Mouse (Mus musculus): ENCODE results near the gene Vav2. TPM values are rescaled to one million over a fixed set of nuclear protein-coding genes. Genes with fewer than 3 reads are reported as not detected.

The Vav2 gene
- polyA plus RNA-seq, 1 experiment from 2014 or later: 9.7 TPM

DNA sequence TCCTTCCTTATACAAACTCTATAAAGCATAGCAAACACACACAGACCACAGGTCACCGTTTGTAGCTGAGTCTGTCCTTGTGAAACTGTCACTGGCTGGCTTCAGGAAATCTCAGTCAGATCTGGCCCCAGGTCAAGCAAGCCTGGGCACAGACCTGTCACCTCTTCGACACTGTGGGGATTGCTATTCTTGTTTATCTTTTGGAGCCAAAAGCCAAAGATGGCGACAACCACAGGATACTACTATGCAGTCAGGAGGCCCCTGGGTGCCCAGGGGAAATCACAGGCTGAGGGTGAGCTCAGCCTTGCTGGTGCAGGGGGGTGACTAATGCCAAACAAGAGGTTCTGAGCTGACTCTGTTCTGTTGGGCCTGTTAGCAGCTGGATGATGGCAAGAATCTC lies 10.4 kb downstream of the Vav2 start:
- H3K4me2 ChIP-seq: no peak overlapping the region
- H3K9me3 ChIP-seq: no peaks in the 10 kb centered on the region
- no peak overlapping the region for H3K9ac ChIP-seq
- 14% methylated on average over 3 of the region's 3 CpGs for WGBS
- H3K36me3 ChIP-seq: no peaks in the 10 kb centered on the region
- H3K27ac ChIP-seq: no peak overlapping the region
- H3K4me3 ChIP-seq: no peak overlapping the region
- H3K27me3 ChIP-seq: no peaks in the 10 kb centered on the region
- ATAC-seq (ENCODE audit: borderline replicate concordance, extremely low read depth, low FRiP score, low TSS enrichment): no peak
- H3K4me1 ChIP-seq: peaks cover 96% of the 10 kb centered on the region

DNA sequence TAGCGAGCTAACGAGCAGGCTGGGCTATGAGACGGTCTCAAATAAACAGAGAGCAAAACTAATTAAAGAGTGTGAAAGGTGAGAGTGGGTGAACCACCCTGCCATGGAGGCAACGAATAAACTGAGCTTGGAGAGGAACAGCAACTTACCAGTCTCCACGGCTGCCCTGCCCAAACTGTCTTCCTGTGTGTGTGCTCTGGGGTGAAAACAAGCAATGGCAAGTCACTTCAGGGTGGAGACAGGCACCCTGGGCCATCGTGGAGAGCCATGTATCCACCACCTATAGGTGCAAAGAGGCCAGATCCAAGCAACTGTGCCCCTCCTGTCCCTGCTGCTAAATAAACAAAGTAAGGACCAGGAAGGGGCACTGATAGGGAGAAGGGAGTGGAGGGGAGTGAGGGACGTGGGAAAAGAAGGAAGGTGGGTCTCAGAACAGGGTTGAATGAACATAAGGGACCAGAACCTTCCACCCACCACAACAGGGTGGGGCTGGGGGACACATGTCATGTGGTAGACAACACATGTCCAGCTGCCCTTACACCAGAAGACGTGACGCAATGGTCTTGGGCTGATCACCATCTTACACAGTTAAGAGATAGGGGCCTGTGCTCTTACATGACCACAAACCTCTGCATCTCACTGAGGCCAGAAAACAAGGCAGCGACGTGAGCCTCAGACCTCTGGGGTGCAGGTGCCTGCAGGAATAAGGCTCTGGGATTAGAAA lies 11.6 kb downstream of the Vav2 start:
- Histone ChIP-seq H3K9me3 (no peaks in the 10 kb centered on the region), H3K27ac (peak overlapping the region; percentile 81; the same call in 1 of the 2 replicates), H3K4me1 (peaks cover 97% of the 10 kb centered on the region), H3K4me3 (no peak overlapping the region), H3K27me3 (no peaks in the 10 kb centered on the region), H3K4me2 (no peak overlapping the region; the same call in 1 of the 2 replicates), H3K9ac (no peak overlapping the region), H3K36me3 (no peaks in the 10 kb centered on the region)
- 66% methylated on average over 11 of the region's 11 CpGs for WGBS
- no peak for ATAC-seq (ENCODE audit: borderline replicate concordance, extremely low read depth, low FRiP score, low TSS enrichment)

DNA sequence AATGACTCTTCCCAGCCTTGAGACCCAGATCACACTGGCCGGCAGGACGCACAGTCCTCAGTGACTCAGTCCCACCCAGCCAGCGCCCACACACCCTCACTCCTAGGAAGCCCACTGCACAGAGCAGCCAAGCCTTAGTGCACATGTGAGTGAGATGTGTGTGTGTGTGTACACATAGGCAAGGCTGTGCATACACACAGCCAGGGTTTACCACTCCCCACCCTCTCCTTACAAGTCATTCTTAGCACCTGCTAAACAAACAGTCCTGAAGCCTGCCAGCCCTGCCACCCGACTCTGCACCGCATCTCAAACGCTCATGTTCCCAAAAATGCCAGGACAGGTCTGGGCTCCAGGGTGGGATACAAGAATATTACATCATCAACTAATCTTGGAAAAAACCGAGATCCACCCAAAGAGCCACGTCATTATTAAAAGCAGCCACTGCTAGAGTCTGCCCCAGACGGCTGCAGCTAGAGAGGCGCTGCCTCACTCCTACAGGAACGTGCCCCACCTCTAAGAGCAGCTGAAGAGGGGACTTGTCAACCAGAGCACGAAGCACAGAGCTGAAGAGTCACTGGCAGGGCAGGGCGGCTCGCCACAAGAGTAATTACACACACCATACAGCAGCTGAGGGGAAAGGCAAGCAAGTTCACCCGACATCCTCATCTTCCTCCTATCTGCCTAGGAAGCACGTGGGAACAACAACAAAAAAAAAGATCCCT lies 12.7 kb downstream of the Vav2 start:
- peak overlapping the region; percentile 81 for H3K27ac ChIP-seq
- no peaks in the 10 kb centered on the region for H3K27me3 ChIP-seq
- H3K36me3 ChIP-seq: no peaks in the 10 kb centered on the region
- ATAC-seq (ENCODE audit: borderline replicate concordance, extremely low read depth, low FRiP score, low TSS enrichment): peak; percentile 68
- H3K4me2 ChIP-seq: peak overlapping the region; percentile 33
- no peak overlapping the region for H3K4me3 ChIP-seq
- H3K9me3 ChIP-seq: no peaks in the 10 kb centered on the region
- no peak overlapping the region for H3K9ac ChIP-seq
- 23% methylated on average over 16 of the region's 16 CpGs for WGBS
- H3K4me1 ChIP-seq: peaks cover 92% of the 10 kb centered on the region

DNA sequence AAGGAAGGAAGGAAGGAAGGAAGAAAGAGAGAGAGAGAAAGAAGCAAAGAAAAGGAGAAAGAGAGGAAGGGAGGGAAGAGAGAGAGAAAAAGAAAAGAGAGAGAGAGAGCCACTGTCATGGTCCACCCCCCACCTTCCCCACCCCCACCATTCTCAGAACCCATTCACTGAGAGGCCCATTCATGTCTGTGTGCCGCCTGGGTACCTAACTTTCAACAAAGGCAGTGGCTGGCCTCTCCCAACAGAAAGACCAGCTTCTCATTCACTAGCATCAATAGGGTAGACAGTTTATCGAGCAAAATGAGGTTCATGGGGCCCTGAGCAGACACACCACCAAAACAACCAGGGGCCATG lies 13.3 kb downstream of the Vav2 start:
- WGBS: 40% methylated on average over 2 of the region's 2 CpGs
- no peak for ATAC-seq (ENCODE audit: borderline replicate concordance, extremely low read depth, low FRiP score, low TSS enrichment)
- Histone ChIP-seq H3K27ac (peak overlapping the region; percentile 81), H3K4me2 (peak overlapping the region; percentile 33), H3K36me3 (no peaks in the 10 kb centered on the region), H3K27me3 (no peaks in the 10 kb centered on the region), H3K9ac (no peak overlapping the region), H3K4me1 (peaks cover 87% of the 10 kb centered on the region), H3K9me3 (no peaks in the 10 kb centered on the region), H3K4me3 (no peak overlapping the region)

DNA sequence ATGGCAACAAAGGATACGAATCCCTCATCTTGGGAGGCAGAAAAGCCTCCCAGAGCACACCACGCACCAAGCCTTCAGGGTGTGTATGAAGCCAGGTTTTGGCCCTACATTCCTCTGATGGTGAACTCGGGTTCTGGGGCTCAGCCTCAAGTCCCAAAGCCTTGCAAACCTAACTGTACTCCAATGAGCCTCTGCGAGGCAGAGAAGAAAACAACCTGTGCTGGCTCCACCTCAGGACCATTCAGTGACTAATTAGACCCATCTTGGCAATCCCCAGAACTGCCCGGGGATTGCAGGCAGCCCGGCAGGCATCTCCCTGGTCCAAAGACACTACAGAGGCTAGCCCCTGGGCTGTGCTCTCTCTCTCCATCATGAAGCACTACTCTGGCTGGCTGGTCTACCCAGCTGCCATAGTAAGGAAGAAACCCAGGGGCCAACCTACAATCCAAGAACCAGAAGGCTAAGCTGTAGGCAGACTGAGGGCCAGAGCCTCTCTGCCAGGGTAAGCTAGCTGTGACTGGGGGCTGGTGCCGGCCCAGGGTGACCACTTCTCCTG lies 14.5 kb downstream of the Vav2 start:
- no peak overlapping the region for H3K9ac ChIP-seq
- ATAC-seq (ENCODE audit: borderline replicate concordance, extremely low read depth, low FRiP score, low TSS enrichment): no peak
- no peaks in the 10 kb centered on the region for H3K36me3 ChIP-seq
- peak overlapping the region; percentile 32 for H3K4me2 ChIP-seq
- H3K27ac ChIP-seq: peak overlapping the region; percentile 79
- 24% methylated on average over 7 of the region's 7 CpGs for WGBS
- no peaks in the 10 kb centered on the region for H3K9me3 ChIP-seq
- no peaks in the 10 kb centered on the region for H3K27me3 ChIP-seq
- H3K4me1 ChIP-seq: peaks cover 82% of the 10 kb centered on the region
- no peak overlapping the region for H3K4me3 ChIP-seq

DNA sequence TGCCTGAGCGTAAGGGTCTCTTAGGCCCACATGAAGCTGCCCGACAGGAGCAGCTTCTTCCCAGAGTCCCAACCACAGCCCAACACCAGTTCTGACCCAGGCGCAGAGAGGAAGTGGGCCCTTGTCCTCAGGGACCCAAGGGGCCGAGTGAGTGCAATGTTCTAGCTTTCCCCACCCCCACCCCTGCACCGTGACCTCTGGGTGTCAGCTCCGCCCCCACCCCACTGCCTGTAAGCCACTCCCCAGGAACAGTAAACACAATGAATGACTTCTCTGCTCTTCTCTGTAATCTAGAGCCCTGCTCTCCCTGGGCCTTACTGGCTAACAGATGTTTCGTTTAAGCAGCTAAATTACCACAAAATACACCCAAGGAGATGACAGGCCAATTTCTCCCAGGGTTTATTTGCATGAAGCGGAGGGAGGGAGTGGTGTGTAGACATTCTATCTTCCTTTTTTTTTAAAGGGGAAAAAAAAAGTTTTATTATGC lies 15.1 kb downstream of the Vav2 start:
- no peaks in the 10 kb centered on the region for H3K36me3 ChIP-seq
- H3K9me3 ChIP-seq: no peaks in the 10 kb centered on the region
- no peak overlapping the region for H3K4me3 ChIP-seq
- H3K4me2 ChIP-seq: peak overlapping the region; percentile 32; the same call in 1 of the 2 replicates
- ATAC-seq (ENCODE audit: borderline replicate concordance, extremely low read depth, low FRiP score, low TSS enrichment): peak; percentile 81
- no peak overlapping the region for H3K9ac ChIP-seq
- H3K4me1 ChIP-seq: peaks cover 76% of the 10 kb centered on the region
- H3K27me3 ChIP-seq: no peaks in the 10 kb centered on the region
- WGBS: 15% methylated on average over 8 of the region's 8 CpGs
- H3K27ac ChIP-seq: peak overlapping the region; percentile 79

DNA sequence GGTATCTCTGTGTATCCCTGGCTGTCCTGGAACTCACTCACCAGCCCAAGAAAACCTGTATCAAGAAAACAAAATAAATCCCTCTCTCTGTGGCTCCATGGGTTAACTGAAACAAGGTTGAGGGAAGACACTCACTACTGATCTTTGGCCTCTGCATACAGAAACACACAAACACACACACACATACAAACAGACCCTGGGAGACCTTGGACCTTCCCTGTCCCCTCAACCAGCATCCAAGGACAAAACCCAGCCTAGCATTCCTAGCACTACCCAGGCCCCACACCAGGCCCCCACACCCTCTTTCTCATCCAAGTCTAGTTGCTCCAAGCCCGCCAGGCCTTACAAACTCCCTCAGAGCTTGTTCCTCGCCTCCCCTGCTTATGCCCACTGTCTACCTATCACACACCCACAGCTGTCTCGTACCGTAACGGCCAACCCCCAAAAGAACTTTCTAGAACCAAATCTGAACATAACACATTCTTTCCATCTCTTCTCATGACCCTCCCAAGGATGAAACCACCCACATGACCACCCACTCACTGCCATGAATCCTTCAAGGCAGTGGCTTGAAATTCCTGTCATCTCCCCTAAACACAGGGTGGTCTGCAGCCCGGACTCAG lies 16.2 kb downstream of the Vav2 start:
- Histone ChIP-seq H3K9ac (no peak overlapping the region), H3K36me3 (no peaks in the 10 kb centered on the region), H3K9me3 (no peaks in the 10 kb centered on the region), H3K4me3 (no peak overlapping the region), H3K27me3 (no peaks in the 10 kb centered on the region), H3K4me1 (peaks cover 72% of the 10 kb centered on the region), H3K4me2 (no peak overlapping the region), H3K27ac (no peak overlapping the region)
- WGBS: 69% methylated on average over 6 of the region's 6 CpGs
- no peak for ATAC-seq (ENCODE audit: borderline replicate concordance, extremely low read depth, low FRiP score, low TSS enrichment)

DNA sequence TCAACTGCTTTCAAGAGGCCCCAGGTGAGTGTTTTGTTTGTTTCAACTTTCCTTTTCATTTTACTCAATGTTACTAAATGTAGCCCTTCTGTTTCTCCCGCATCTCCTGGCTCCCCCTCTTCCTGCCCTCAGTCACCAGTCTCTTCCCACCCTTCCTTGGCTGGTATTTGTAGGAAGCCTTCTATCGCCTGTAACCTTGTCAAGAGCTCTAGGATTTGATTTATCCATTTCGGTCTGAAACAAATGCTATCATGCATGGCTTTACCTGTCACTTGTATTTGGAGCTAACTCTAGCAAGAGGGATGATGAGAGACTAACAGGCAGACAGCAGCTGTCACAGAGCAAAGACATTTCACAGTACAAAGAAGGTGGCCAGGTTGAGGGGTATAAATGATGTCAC lies 18.6 kb downstream of the Vav2 start:
- Histone ChIP-seq H3K4me1 (peaks cover 67% of the 10 kb centered on the region), H3K36me3 (no peaks in the 10 kb centered on the region), H3K4me2 (no peak overlapping the region), H3K27me3 (no peaks in the 10 kb centered on the region), H3K27ac (no peak overlapping the region), H3K9ac (no peak overlapping the region), H3K4me3 (no peak overlapping the region), H3K9me3 (no peaks in the 10 kb centered on the region)
- WGBS: 63% methylated on average over 3 of the region's 3 CpGs
- ATAC-seq (ENCODE audit: borderline replicate concordance, extremely low read depth, low FRiP score, low TSS enrichment): no peak

DNA sequence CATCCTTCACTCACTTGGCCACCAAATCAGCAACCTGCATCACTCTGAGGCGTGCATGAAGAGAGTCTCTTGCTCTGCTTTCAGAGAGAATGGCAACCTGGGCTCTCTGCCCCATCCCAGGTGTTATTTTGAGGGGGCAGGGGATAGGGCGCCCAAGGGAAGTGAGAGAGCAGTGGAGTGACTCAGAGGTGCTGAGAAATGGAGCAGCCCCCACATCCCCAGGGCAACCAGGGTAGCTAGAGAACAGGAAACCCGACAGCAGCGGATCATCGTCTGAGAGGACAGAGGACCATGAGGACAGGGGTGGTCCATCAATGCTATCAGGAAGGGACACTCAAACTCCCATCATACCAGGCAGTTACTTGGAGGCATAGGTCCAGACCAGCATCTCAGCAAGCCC lies 19.9 kb downstream of the Vav2 start:
- no peak overlapping the region for H3K27ac ChIP-seq
- no peak overlapping the region for H3K4me3 ChIP-seq
- H3K27me3 ChIP-seq: no peaks in the 10 kb centered on the region
- H3K9me3 ChIP-seq: no peaks in the 10 kb centered on the region
- WGBS: 73% methylated on average over 5 of the region's 5 CpGs
- H3K9ac ChIP-seq: no peak overlapping the region
- H3K4me2 ChIP-seq: no peak overlapping the region
- no peaks in the 10 kb centered on the region for H3K36me3 ChIP-seq
- ATAC-seq (ENCODE audit: borderline replicate concordance, extremely low read depth, low FRiP score, low TSS enrichment): no peak
- H3K4me1 ChIP-seq: peaks cover 54% of the 10 kb centered on the region

DNA sequence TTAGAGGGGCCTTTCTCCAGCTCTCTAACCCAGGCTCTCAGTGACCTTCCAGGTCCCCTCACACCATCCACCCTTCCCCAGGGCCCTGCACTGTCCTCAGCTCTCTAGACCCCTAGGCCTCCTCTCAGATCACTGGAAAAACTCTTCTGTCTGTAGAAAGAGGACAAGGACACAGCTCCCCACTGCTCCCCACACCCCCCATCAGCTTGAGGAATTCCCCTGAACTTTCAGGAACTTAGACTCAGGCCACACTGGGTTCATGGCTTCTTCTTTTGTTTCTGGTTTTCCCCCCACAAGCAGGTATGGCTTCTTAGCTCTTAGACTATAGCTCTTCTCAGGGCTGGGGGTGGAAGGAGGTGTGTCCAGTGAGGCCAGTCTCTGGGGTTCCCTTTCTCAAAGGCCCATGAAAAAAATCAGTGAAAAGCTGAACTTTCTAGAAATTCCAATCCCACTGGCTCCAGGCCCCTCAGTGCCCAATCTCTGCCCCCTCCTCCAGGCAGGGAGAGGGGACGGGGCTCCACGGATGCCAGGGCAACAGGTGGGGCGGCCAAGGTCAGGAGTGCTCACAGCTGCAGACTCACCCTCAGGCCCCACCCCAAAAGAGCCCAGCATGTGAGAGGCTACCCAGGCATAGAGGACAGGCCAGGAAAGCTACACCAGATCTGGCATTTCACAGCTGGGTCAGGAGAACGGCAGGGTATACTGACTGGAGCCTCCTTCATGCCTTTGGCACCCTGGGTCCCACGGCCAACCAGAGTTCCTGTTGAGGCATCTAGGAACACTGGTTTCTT lies 21.5 kb downstream of the Vav2 start:
- 52% methylated on average over 5 of the region's 5 CpGs for WGBS
- Histone ChIP-seq H3K9ac (no peak overlapping the region), H3K4me1 (peaks cover 40% of the 10 kb centered on the region), H3K4me2 (no peak overlapping the region), H3K36me3 (no peaks in the 10 kb centered on the region), H3K27ac (peak overlapping the region; percentile 30; the same call in 1 of the 2 replicates), H3K9me3 (no peaks in the 10 kb centered on the region), H3K27me3 (no peaks in the 10 kb centered on the region), H3K4me3 (no peak overlapping the region)
- no peak for ATAC-seq (ENCODE audit: borderline replicate concordance, extremely low read depth, low FRiP score, low TSS enrichment)

DNA sequence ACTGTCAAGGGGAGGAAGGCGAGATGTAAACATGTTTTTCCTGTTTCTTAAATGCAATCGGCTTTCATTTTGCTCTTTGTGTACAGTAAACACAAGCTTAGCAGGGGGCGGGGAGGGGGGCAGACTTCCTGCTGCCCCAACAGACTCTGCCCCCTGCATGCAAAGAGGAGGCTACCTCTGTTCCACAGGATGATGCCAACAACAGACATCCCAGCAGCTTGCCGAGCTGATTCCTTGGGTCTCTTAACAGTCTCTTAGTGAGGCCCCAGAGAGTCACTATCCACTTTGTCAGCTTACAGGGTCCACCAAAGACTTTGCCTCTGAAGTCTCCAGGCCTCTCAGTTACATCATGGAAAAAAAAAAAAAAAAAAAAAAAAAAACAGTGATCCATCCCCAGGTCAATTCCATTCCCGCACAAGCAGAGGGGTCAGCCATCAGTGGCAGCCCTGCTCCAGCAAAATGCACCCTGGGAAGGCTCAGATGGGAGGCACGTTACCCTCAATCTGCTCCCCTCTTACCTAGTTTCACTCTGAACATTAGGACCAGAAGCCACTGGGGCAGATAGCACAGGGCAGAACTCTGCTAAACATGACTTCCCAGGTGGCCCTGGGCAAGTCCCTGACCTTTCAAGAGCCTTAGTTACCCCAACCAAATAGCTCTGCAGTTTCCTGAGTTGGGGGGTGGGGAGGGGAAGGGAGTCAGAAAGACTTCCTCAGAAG lies 22.3 kb downstream of the Vav2 start:
- Histone ChIP-seq H3K27me3 (no peaks in the 10 kb centered on the region), H3K4me2 (no peak overlapping the region), H3K4me3 (no peak overlapping the region), H3K9me3 (no peaks in the 10 kb centered on the region), H3K4me1 (peaks cover 36% of the 10 kb centered on the region), H3K27ac (0 out of 2 replicates have a peak overlapping the region, but pooled peaks have one; percentile 30), H3K9ac (no peak overlapping the region), H3K36me3 (no peaks in the 10 kb centered on the region)
- no peak for ATAC-seq (ENCODE audit: borderline replicate concordance, extremely low read depth, low FRiP score, low TSS enrichment)
- 36% methylated on average over 6 of the region's 6 CpGs for WGBS

Data from lung, embryonic 15.5 days (tissue).